Mouse (Mus musculus) ES-Bruce4 (cell line): ENCODE measurements around the gene Dbh.

Experiments
- CTCF ChIP-seq: IDR thresholded peaks from one replicate; pipeline ENCODE4 v1.8.1; 2011; ENCODE audit warnings: low read depth, low read length
- POLR2A ChIP-seq: IDR thresholded peaks from one replicate; pipeline ENCODE4 v1.8.1; 2011; ENCODE audit warnings: low read length; ENCODE audit not compliant: insufficient read depth

DNA sequence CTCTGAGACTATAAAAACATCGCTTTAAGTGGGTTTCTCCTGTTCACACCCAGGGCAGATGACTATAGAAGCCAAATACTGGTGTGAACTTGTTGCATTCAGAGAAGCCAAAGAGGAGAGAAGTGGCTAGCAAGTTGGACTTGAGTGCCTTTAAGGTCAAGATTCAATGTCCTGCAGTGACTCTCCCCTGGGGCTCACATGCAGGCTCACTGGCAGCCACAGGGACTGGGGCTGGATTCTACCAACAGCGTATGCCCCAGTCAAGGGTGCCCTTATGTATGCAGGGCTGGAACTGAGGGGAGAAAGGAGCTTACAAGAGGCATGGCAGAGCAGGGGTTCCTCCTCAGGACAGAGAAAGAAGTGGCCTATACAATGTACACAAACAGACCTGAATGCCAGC lies 45.3 kb upstream of the Dbh start:
- TF ChIP-seq POLR2A (no peak), CTCF (no peak)
